Mouse (Mus musculus): ENCODE measurements at regions not wholly inside any gene's neighbourhood (a gene's known extent, or its start where the extent isn't known, plus 50 kb on each side); places are given as distances from the start of the nearest gene placed in this dataset.

DNA sequence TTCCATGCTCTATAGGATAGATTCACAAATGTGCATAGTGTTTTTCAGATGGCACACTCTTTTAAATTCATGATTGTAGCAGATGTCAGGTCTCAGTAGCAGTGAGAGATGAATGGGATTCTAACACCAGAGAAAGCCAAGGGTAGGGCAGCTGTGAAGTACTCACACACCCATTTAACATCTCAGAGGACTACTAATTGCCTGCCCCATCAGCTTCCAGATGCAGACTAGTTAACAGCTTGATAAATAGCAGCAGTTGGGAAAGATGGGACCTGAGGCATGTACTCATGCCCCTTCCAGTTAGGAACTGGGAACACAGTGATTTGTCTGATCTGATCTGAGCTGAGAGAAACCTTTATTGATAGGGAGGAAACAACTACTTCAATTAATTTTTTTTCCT is 737.0 kb downstream of the Nxph1 start:
- no peak overlapping the region for H3K9ac ChIP-seq

DNA sequence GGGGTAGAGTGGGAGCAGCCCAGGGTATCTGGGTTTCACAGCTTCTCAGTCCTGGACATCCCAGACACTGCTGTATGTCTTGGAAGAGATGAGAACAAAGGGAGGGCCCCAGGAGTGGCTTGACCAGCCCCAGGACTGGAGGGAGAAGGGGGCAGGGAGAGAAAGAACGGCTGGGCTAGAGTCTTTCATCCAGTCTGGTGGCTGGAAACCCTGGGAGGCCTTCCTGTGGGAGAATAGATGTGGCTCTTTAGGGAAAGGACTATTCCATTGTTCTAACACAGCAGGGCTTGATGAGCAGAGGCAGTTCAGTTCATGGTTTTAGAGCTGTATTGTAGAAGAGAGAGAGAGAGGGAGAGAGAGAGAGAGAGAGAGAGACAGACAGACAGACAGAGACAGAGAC is 745.5 kb downstream of the Nxph1 start:
- Histone ChIP-seq H3K27ac (replicated peaks) (no peak overlapping the region), H3K36me3 (no peaks in the 10 kb centered on the region), H3K9ac (no peak overlapping the region), H3K4me3 (no peak overlapping the region), H3K9me3 (no peaks in the 10 kb centered on the region), H3K27me3 (no peaks in the 10 kb centered on the region), H3K4me2 (no peak overlapping the region), H3K4me1 (replicated peaks) (no peaks in the 10 kb centered on the region)
- WGBS = 0% methylated on average over 1 of the region's 1 CpGs
- no peak for ATAC-seq (ENCODE audit: low FRiP score, low read depth)

More for the DNA sequence above, 737.0 kb downstream of the Nxph1 start:
- Histone ChIP-seq H3K4me3 (no peak overlapping the region), H3K4me1 (replicated peaks) (no peaks in the 10 kb centered on the region), H3K9me3 (no peaks in the 10 kb centered on the region), H3K27ac (replicated peaks) (no peak overlapping the region), H3K4me2 (no peak overlapping the region), H3K27me3 (no peaks in the 10 kb centered on the region), H3K36me3 (no peaks in the 10 kb centered on the region)
- no peak for ATAC-seq (ENCODE audit: low FRiP score, low read depth)

GRCm38 (mm10) chr6:9697698-9698097 is 749.5 kb downstream of the Nxph1 start:
- no peak for ATAC-seq (ENCODE audit: low FRiP score, low read depth)
- no peak overlapping the region for H3K4me2 ChIP-seq
- no peaks in the 10 kb centered on the region for H3K27me3 ChIP-seq
- no peaks in the 10 kb centered on the region for H3K36me3 ChIP-seq
- H3K9ac ChIP-seq = no peak overlapping the region
- 60% methylated on average over 1 of the region's 1 CpGs for WGBS
- H3K27ac ChIP-seq (replicated peaks) = no peak overlapping the region
- no peak overlapping the region for H3K4me3 ChIP-seq
- no peaks in the 10 kb centered on the region for H3K9me3 ChIP-seq
- H3K4me1 ChIP-seq (replicated peaks) = no peaks in the 10 kb centered on the region

GRCm38 (mm10) chr6:9698193-9698592 is 750.0 kb downstream of the Nxph1 start:
- Histone ChIP-seq H3K27ac (replicated peaks) (no peak overlapping the region), H3K36me3 (no peaks in the 10 kb centered on the region), H3K9me3 (no peaks in the 10 kb centered on the region), H3K4me1 (replicated peaks) (no peaks in the 10 kb centered on the region), H3K9ac (no peak overlapping the region), H3K27me3 (no peaks in the 10 kb centered on the region), H3K4me2 (no peak overlapping the region), H3K4me3 (no peak overlapping the region)
- no peak for ATAC-seq (ENCODE audit: low FRiP score, low read depth)
- WGBS = 74% methylated on average over 1 of the region's 1 CpGs
